Mouse (Mus musculus): ENCODE results near the gene Adgrv1. TPM values are rescaled to one million over a fixed set of nuclear protein-coding genes. Genes with fewer than 3 reads are reported as not detected.

Adgrv1 gene
- polyA plus RNA-seq, 1 experiment from 2014 or later = 38.5 TPM

GRCm38 (mm10) chr13:81109676-81110075 lies 523.3 kb downstream of the Adgrv1 start:
- ATAC-seq (ENCODE audit: low FRiP score, low read depth) = no peak
- 80% methylated on average over 6 of the region's 6 CpGs for WGBS

GRCm38 (mm10) chr13:81108526-81109302 lies 524.2 kb downstream of the Adgrv1 start:
- H3K4me3 ChIP-seq = no peak overlapping the region
- no peaks in the 10 kb centered on the region for H3K4me1 ChIP-seq
- no peak overlapping the region for H3K4me2 ChIP-seq (replicated peaks)
- H3K36me3 ChIP-seq = no peaks in the 10 kb centered on the region; the same call in 1 of the 2 replicates
- ATAC-seq (ENCODE audit: low FRiP score, low read depth) = no peak
- H3K27me3 ChIP-seq = no peaks in the 10 kb centered on the region
- WGBS = 76% methylated on average over 8 of the region's 8 CpGs
- H3K9me3 ChIP-seq = no peaks in the 10 kb centered on the region
- no peak overlapping the region for H3K9ac ChIP-seq (replicated peaks)
- no peak overlapping the region for H3K27ac ChIP-seq (replicated peaks)

More at GRCm38 (mm10) chr13:81109676-81110075, 523.3 kb downstream of the Adgrv1 start:
- Histone ChIP-seq H3K36me3 (no peaks in the 10 kb centered on the region; the same call in 1 of the 2 replicates), H3K9me3 (no peaks in the 10 kb centered on the region), H3K4me3 (no peak overlapping the region), H3K4me2 (replicated peaks) (no peak overlapping the region), H3K4me1 (no peaks in the 10 kb centered on the region), H3K27me3 (no peaks in the 10 kb centered on the region), H3K27ac (replicated peaks) (no peak overlapping the region), H3K9ac (replicated peaks) (no peak overlapping the region)

GRCm38 (mm10) chr13:81107436-81107835 lies 525.5 kb downstream of the Adgrv1 start:
- H3K4me2 ChIP-seq (replicated peaks) = no peak overlapping the region
- 80% methylated on average over 5 of the region's 5 CpGs for WGBS

GRCm38 (mm10) chr13:81103794-81104193 lies 529.2 kb downstream of the Adgrv1 start:
- 80% methylated on average over 4 of the region's 4 CpGs for WGBS
- no peak for ATAC-seq (ENCODE audit: low FRiP score, low read depth)
- H3K9ac ChIP-seq (replicated peaks) = no peak overlapping the region
- H3K9me3 ChIP-seq = no peaks in the 10 kb centered on the region
- no peak overlapping the region for H3K4me2 ChIP-seq (replicated peaks)
- H3K36me3 ChIP-seq = peaks cover 8% of the 10 kb centered on the region
- H3K4me1 ChIP-seq = no peaks in the 10 kb centered on the region
- no peak overlapping the region for H3K27ac ChIP-seq (replicated peaks)
- no peaks in the 10 kb centered on the region for H3K27me3 ChIP-seq
- no peak overlapping the region for H3K4me3 ChIP-seq

More at GRCm38 (mm10) chr13:81107436-81107835, 525.5 kb downstream of the Adgrv1 start:
- Histone ChIP-seq H3K27ac (replicated peaks) (no peak overlapping the region), H3K9me3 (no peaks in the 10 kb centered on the region), H3K4me1 (no peaks in the 10 kb centered on the region), H3K27me3 (no peaks in the 10 kb centered on the region), H3K36me3 (peaks cover 5% of the 10 kb centered on the region), H3K4me3 (no peak overlapping the region), H3K9ac (replicated peaks) (no peak overlapping the region)
- no peak for ATAC-seq (ENCODE audit: low FRiP score, low read depth)

- Histone ChIP-seq H3K9me3 (no peaks in the 10 kb centered on the region), H3K36me3 (peaks cover 10% of the 10 kb centered on the region; the same call in 1 of the 2 replicates), H3K4me1 (no peaks in the 10 kb centered on the region), H3K4me2 (replicated peaks) (no peak overlapping the region), H3K27ac (replicated peaks) (no peak overlapping the region), H3K27me3 (no peaks in the 10 kb centered on the region), H3K4me3 (no peak overlapping the region), H3K9ac (replicated peaks) (no peak overlapping the region)
- WGBS = 98% methylated on average over 2 of the region's 2 CpGs
- no peak for ATAC-seq (ENCODE audit: low FRiP score, low read depth)
Observed at GRCm38 (mm10) chr13:81096424-81096823, 536.5 kb downstream of the Adgrv1 start.

- Histone ChIP-seq H3K27me3 (no peaks in the 10 kb centered on the region), H3K9ac (replicated peaks) (no peak overlapping the region), H3K4me2 (replicated peaks) (no peak overlapping the region), H3K9me3 (no peaks in the 10 kb centered on the region), H3K36me3 (peaks cover 10% of the 10 kb centered on the region; the same call in 1 of the 2 replicates), H3K4me3 (no peak overlapping the region), H3K4me1 (no peaks in the 10 kb centered on the region), H3K27ac (replicated peaks) (no peak overlapping the region)
- no peak for ATAC-seq (ENCODE audit: low FRiP score, low read depth)
- 89% methylated on average over 6 of the region's 6 CpGs for whole genome bisulfite sequencing
Observed at GRCm38 (mm10) chr13:81094513-81094912, 538.4 kb downstream of the Adgrv1 start.

- Histone ChIP-seq H3K27ac (replicated peaks) (no peak overlapping the region), H3K9ac (replicated peaks) (no peak overlapping the region), H3K9me3 (no peaks in the 10 kb centered on the region), H3K27me3 (no peaks in the 10 kb centered on the region), H3K36me3 (0 out of 2 replicates have a peak, but pooled peaks cover 2% of the 10 kb centered on the region), H3K4me2 (replicated peaks) (no peak overlapping the region), H3K4me3 (no peak overlapping the region), H3K4me1 (no peaks in the 10 kb centered on the region)
- WGBS = 100% methylated on average over 1 of the region's 1 CpGs
- ATAC-seq (ENCODE audit: low FRiP score, low read depth) = no peak
Observed at GRCm38 (mm10) chr13:81090051-81090836, 542.7 kb downstream of the Adgrv1 start.

GRCm38 (mm10) chr13:81086969-81087682 lies 545.8 kb downstream of the Adgrv1 start:
- Histone ChIP-seq H3K9ac (replicated peaks) (no peak overlapping the region), H3K9me3 (no peaks in the 10 kb centered on the region), H3K27me3 (no peaks in the 10 kb centered on the region), H3K4me3 (no peak overlapping the region), H3K4me2 (replicated peaks) (no peak overlapping the region), H3K4me1 (no peaks in the 10 kb centered on the region), H3K36me3 (no peaks in the 10 kb centered on the region), H3K27ac (replicated peaks) (no peak overlapping the region)
- ATAC-seq (ENCODE audit: low FRiP score, low read depth) = no peak
- WGBS = 71% methylated on average over 2 of the region's 2 CpGs

GRCm38 (mm10) chr13:81072214-81072613 lies 560.7 kb downstream of the Adgrv1 start:
- Histone ChIP-seq H3K4me2 (replicated peaks) (no peak overlapping the region), H3K27ac (replicated peaks) (no peak overlapping the region), H3K4me1 (no peaks in the 10 kb centered on the region), H3K4me3 (no peak overlapping the region), H3K27me3 (no peaks in the 10 kb centered on the region), H3K9ac (replicated peaks) (no peak overlapping the region), H3K36me3 (no peaks in the 10 kb centered on the region), H3K9me3 (no peaks in the 10 kb centered on the region)
- ATAC-seq (ENCODE audit: low FRiP score, low read depth) = no peak
- WGBS = 86% methylated on average over 5 of the region's 5 CpGs

GRCm38 (mm10) chr13:81051448-81051847 lies 581.5 kb downstream of the Adgrv1 start:
- no peak overlapping the region for H3K27ac ChIP-seq (replicated peaks)
- no peak for ATAC-seq (ENCODE audit: low FRiP score, low read depth)
- H3K4me3 ChIP-seq = no peak overlapping the region
- 88% methylated on average over 4 of the region's 4 CpGs for WGBS
- H3K9me3 ChIP-seq = no peaks in the 10 kb centered on the region
- H3K4me2 ChIP-seq (replicated peaks) = no peak overlapping the region
- H3K36me3 ChIP-seq = no peaks in the 10 kb centered on the region
- no peaks in the 10 kb centered on the region for H3K27me3 ChIP-seq
- no peaks in the 10 kb centered on the region for H3K4me1 ChIP-seq
- no peak overlapping the region for H3K9ac ChIP-seq (replicated peaks)

- Histone ChIP-seq H3K27ac (replicated peaks) (no peak overlapping the region), H3K27me3 (no peaks in the 10 kb centered on the region), H3K4me1 (no peaks in the 10 kb centered on the region), H3K36me3 (no peaks in the 10 kb centered on the region), H3K9me3 (no peaks in the 10 kb centered on the region), H3K4me2 (replicated peaks) (no peak overlapping the region), H3K9ac (replicated peaks) (no peak overlapping the region), H3K4me3 (no peak overlapping the region)
- ATAC-seq (ENCODE audit: low FRiP score, low read depth) = no peak
- 84% methylated on average over 5 of the region's 5 CpGs for WGBS
Observed at GRCm38 (mm10) chr13:81050911-81051310, 582.0 kb downstream of the Adgrv1 start.

GRCm38 (mm10) chr13:81045345-81045744 lies 587.6 kb downstream of the Adgrv1 start:
- H3K36me3 ChIP-seq = no peaks in the 10 kb centered on the region
- H3K9me3 ChIP-seq = no peaks in the 10 kb centered on the region
- ATAC-seq (ENCODE audit: low FRiP score, low read depth) = no peak
- H3K4me3 ChIP-seq = no peak overlapping the region
- no peak overlapping the region for H3K9ac ChIP-seq (replicated peaks)
- no peak overlapping the region for H3K27ac ChIP-seq (replicated peaks)
- H3K4me1 ChIP-seq = no peaks in the 10 kb centered on the region
- no peaks in the 10 kb centered on the region for H3K27me3 ChIP-seq
- WGBS = 78% methylated on average over 11 of the region's 11 CpGs
- H3K4me2 ChIP-seq (replicated peaks) = no peak overlapping the region
